Mouse (Mus musculus) adrenal gland, adult 18-20 months (tissue): Measurements from ENCODE around the gene Aqp9. TPM values are rescaled to one million over a fixed set of nuclear protein-coding genes. Genes with fewer than 3 reads are reported as not detected.
A peak's percentile ranks its signal among the peaks of the same experiment; 100 is the strongest.

ENCODE experiments used
- DNase-seq, 2 experiments: peaks; one replicate each; pipeline ENCODE4 v3.0.0; 2021 to 2022; ENCODE audit warnings: low spot score in 2 of 2
- long read RNA-seq, 2 experiments: library from polyadenylated mRNA; stranded (forward); transcript quantifications; one replicate each; pipeline ENCODE4 v2.0.0; 2021
- total RNA-seq, 2 experiments: library from RNA; stranded (reverse); gene quantifications; 1 replicate in 1 of 2; 2 replicates in 1 of 2; pipeline ENCODE4 v1.2.3; 2021

The Aqp9 gene
- total RNA-seq = under 1 TPM; 0.16 to 0.33 TPM
- long read RNA-seq, experiment 1 = 0 reads
- long read RNA-seq, experiment 2 = 0 reads

- DNase-seq = no peak
Observed at GRCm38 (mm10) chr9:71168511-71168910, at the start of gene Aqp9. Gene Aqp9, minus strand, starts transcription at chr9:71168682.

GRCm38 (mm10) chr9:71217793-71218095, 49.3 kb upstream of the Aqp9 start:
- DNase-seq = no peak

- no peak for DNase-seq
Observed at GRCm38 (mm10) chr9:71216996-71217792, 48.7 kb upstream of the Aqp9 start.

GRCm38 (mm10) chr9:71216036-71216995, 47.8 kb upstream of the Aqp9 start:
- peak; percentile 28 to 42 for DNase-seq

- peak; percentile 72 to 78 for DNase-seq
Observed at GRCm38 (mm10) chr9:71215248-71216035, 47.0 kb upstream of the Aqp9 start, which contains the start of gene Aldh1a2. Gene Aldh1a2, plus strand, starts transcription at chr9:71215789.

- no peak for DNase-seq
Observed at GRCm38 (mm10) chr9:71213636-71214035, 45.2 kb upstream of the Aqp9 start.

- DNase-seq = peak in 1 of 2 experiments; percentile 42
Observed at GRCm38 (mm10) chr9:71210870-71211269, 42.4 kb upstream of the Aqp9 start.

GRCm38 (mm10) chr9:71209299-71209698, 40.8 kb upstream of the Aqp9 start:
- no peak for DNase-seq

- DNase-seq = no peak
Observed at GRCm38 (mm10) chr9:71202265-71202664, 33.8 kb upstream of the Aqp9 start.

GRCm38 (mm10) chr9:71198826-71199225, 30.3 kb upstream of the Aqp9 start:
- no peak for DNase-seq

- DNase-seq = peak; percentile 61 to 71
Observed at GRCm38 (mm10) chr9:71188647-71189415, 20.3 kb upstream of the Aqp9 start.

GRCm38 (mm10) chr9:71187396-71187795, 18.9 kb upstream of the Aqp9 start:
- DNase-seq = no peak

- DNase-seq = no peak
Observed at GRCm38 (mm10) chr9:71185823-71186222, 17.3 kb upstream of the Aqp9 start.

GRCm38 (mm10) chr9:71185285-71185684, 16.8 kb upstream of the Aqp9 start:
- DNase-seq = no peak

GRCm38 (mm10) chr9:71179964-71180700, 11.7 kb upstream of the Aqp9 start:
- DNase-seq = no peak

GRCm38 (mm10) chr9:71179276-71179896, 10.9 kb upstream of the Aqp9 start:
- no peak for DNase-seq

GRCm38 (mm10) chr9:71175686-71176085, 7.2 kb upstream of the Aqp9 start:
- no peak for DNase-seq

GRCm38 (mm10) chr9:71174316-71174975, 6.0 kb upstream of the Aqp9 start:
- no peak for DNase-seq

GRCm38 (mm10) chr9:71173533-71173932, 5.1 kb upstream of the Aqp9 start:
- no peak for DNase-seq
